Mouse (Mus musculus): ENCODE results near the gene Dhx15.

The Dhx15 gene

GRCm38 (mm10) chr5:52145684-52146083, 44.6 kb downstream of the Dhx15 start:
- no peak for DNase-seq (ENCODE audit: low read depth, low spot score)

- DNase-seq (ENCODE audit: low read depth, low spot score), result peak; percentile 80
Observed at GRCm38 (mm10) chr5:52141936-52142335, 48.4 kb downstream of the Dhx15 start.

GRCm38 (mm10) chr5:52138819-52139218, 51.5 kb downstream of the Dhx15 start:
- DNase-seq (ENCODE audit: low read depth, low spot score), result no peak

- no peak for DNase-seq (ENCODE audit: low read depth, low spot score)
Observed at GRCm38 (mm10) chr5:52138134-52138533, 52.2 kb downstream of the Dhx15 start.

GRCm38 (mm10) chr5:52135460-52136141, 54.7 kb downstream of the Dhx15 start:
- DNase-seq (ENCODE audit: low read depth, low spot score), result no peak

GRCm38 (mm10) chr5:52132840-52133239, 57.5 kb downstream of the Dhx15 start:
- no peak for DNase-seq (ENCODE audit: low read depth, low spot score)

- DNase-seq (ENCODE audit: low read depth, low spot score), result peak; percentile 48
Observed at GRCm38 (mm10) chr5:52132092-52132491, 58.2 kb downstream of the Dhx15 start.

- DNase-seq (ENCODE audit: low read depth, low spot score), result no peak
Observed at GRCm38 (mm10) chr5:52131389-52131788, 58.9 kb downstream of the Dhx15 start.

GRCm38 (mm10) chr5:52130496-52130895, 59.8 kb downstream of the Dhx15 start:
- DNase-seq (ENCODE audit: low read depth, low spot score), result no peak

- no peak for DNase-seq (ENCODE audit: low read depth, low spot score)
Observed at GRCm38 (mm10) chr5:52126263-52126662, 64.1 kb downstream of the Dhx15 start.

- DNase-seq (ENCODE audit: low read depth, low spot score), result peak; percentile 34
Observed at GRCm38 (mm10) chr5:52125854-52126253, 64.5 kb downstream of the Dhx15 start.

- DNase-seq (ENCODE audit: low read depth, low spot score), result no peak
Observed at GRCm38 (mm10) chr5:52122146-52122545, 68.2 kb downstream of the Dhx15 start.

GRCm38 (mm10) chr5:52119822-52120221, 70.5 kb downstream of the Dhx15 start:
- DNase-seq (ENCODE audit: low read depth, low spot score), result no peak

GRCm38 (mm10) chr5:52119192-52119591, 71.1 kb downstream of the Dhx15 start:
- no peak for DNase-seq (ENCODE audit: low read depth, low spot score)

GRCm38 (mm10) chr5:52117829-52118228, 72.5 kb downstream of the Dhx15 start:
- DNase-seq (ENCODE audit: low read depth, low spot score), result no peak

- peak; percentile 11 for DNase-seq (ENCODE audit: low read depth, low spot score)
Observed at GRCm38 (mm10) chr5:52116404-52116803, 73.9 kb downstream of the Dhx15 start.

- peak; percentile 78 for DNase-seq (ENCODE audit: low read depth, low spot score)
Observed at GRCm38 (mm10) chr5:52115821-52116317, 74.4 kb downstream of the Dhx15 start.

GRCm38 (mm10) chr5:52114751-52115451, 75.4 kb downstream of the Dhx15 start:
- DNase-seq (ENCODE audit: low read depth, low spot score), result peak; percentile 18

- peak; percentile 20 for DNase-seq (ENCODE audit: low read depth, low spot score)
Observed at GRCm38 (mm10) chr5:52113851-52114731, 76.2 kb downstream of the Dhx15 start.

- DNase-seq (ENCODE audit: low read depth, low spot score), result peak; percentile 38
Observed at GRCm38 (mm10) chr5:52112953-52113841, 77.1 kb downstream of the Dhx15 start.

- DNase-seq (ENCODE audit: low read depth, low spot score), result no peak
Observed at GRCm38 (mm10) chr5:52112191-52112760, 78.0 kb downstream of the Dhx15 start.
